Mouse (Mus musculus): ENCODE measurements around the gene Max. TPM values are rescaled to one million over a fixed set of nuclear protein-coding genes. Genes with fewer than 3 reads are reported as not detected.

Max gene
- total RNA-seq, 1 experiment: 40.9 TPM

- no peak for DNase-seq (ENCODE audit: low read depth, low spot score)
- in situ Hi-C loops (cut with MboI; ENCODE audit: low sequenced_read_pairs in 2 of 2, unreplicated experiment in 2 of 2): no loop called here
- no peak for TF ChIP-seq CHD2 (IDR thresholded peaks at IDR 0.05; ENCODE audit: low read depth, low read length)
These were observed 30.0 kb downstream of the Max start for GRCm38 (mm10) chr12:76931739-76932687.

DNA sequence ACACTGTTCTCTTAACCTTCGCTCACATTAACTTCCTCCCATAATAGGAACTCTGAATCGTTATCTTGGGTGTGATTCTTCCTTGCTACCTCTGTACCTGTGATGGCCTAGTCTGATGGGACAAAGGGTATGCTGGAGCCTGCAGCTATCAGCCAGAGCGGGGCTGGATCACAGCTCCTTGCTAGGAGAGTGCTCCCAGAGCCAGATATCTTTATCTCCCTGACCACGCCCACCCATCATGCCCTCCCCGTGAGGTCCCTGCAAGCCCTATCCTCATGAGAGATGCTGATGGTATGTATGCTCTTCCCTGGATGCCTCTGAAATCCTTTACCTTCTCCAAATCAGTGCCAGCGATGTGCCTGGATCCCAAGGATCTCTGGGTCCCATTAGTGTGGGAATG lies 31.8 kb downstream of the Max start:
- in situ Hi-C loops (cut with MboI; ENCODE audit: low sequenced_read_pairs in 2 of 2, unreplicated experiment in 2 of 2): no loop called here

More at GRCm38 (mm10) chr12:76931739-76932687, 30.0 kb downstream of the Max start:
- H3K4me3 ChIP-seq (ENCODE audit: insufficient read depth in 1 of 2, low read depth in 1 of 2, low read length in 2 of 2, poor library complexity in 1 of 2, severe bottlenecking in 1 of 2): no peak overlapping the region
- peaks cover 11% of the 10 kb centered on the region for H3K36me3 ChIP-seq (ENCODE audit: control insufficient read depth, insufficient read depth, low read length, poor library complexity, severe bottlenecking)
- peaks cover 9 to 10% of the 10 kb centered on the region in 2 experiments; a peak in 3 of 4 replicates for H3K4me1 ChIP-seq (ENCODE audit: control insufficient read depth in 2 of 2, insufficient read depth in 2 of 2, low read length in 2 of 2, poor library complexity in 1 of 2)
- H3K9ac ChIP-seq (ENCODE audit: insufficient read depth, low read depth, low read length, poor library complexity, severe bottlenecking): no peak overlapping the region
- no peaks in the 10 kb centered on the region for H3K9me3 ChIP-seq (ENCODE audit: control insufficient read depth, insufficient read depth, low read depth, low read length)
- no peak overlapping the region for H3K27ac ChIP-seq (ENCODE audit: insufficient read depth, low read depth, low read length, poor library complexity, severe bottlenecking)

DNA sequence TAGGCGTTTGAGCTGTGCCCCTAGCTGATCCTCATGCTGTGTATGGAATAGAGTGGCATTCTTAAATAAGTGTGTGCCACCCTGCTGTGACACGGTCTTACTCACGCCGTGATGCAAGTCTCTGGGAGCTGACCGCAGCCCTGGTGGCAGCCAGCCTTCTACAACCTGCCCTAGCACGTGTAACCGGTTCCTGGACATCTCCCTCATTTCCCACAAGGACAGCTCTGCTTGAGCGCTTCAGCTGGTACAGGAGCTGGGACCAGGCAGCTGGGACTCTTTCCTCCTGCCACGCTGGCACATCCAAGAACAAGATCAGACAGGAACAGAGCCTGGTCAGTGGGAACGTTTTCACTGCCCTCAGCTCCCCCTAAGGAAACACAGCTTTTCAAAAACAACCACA lies 34.5 kb downstream of the Max start:
- Histone ChIP-seq H3K4me1 (ENCODE audit: control insufficient read depth in 2 of 2, insufficient read depth in 2 of 2, low read length in 2 of 2, poor library complexity in 1 of 2) (peaks cover 4 to 6% of the 10 kb centered on the region in 2 experiments; a peak in 2 of 4 replicates), H3K9ac (ENCODE audit: insufficient read depth, low read depth, low read length, poor library complexity, severe bottlenecking) (no peak overlapping the region), H3K27ac (ENCODE audit: insufficient read depth, low read depth, low read length, poor library complexity, severe bottlenecking) (no peak overlapping the region), H3K4me3 (ENCODE audit: insufficient read depth in 1 of 2, low read depth in 1 of 2, low read length in 2 of 2, poor library complexity in 1 of 2, severe bottlenecking in 1 of 2) (no peak overlapping the region), H3K36me3 (ENCODE audit: control insufficient read depth, insufficient read depth, low read length, poor library complexity, severe bottlenecking) (peaks cover 2% of the 10 kb centered on the region; the same call in 1 of the 2 replicates), H3K9me3 (ENCODE audit: control insufficient read depth, insufficient read depth, low read depth, low read length) (no peaks in the 10 kb centered on the region)
- TF ChIP-seq HCFC1 (IDR thresholded peaks at IDR 0.05; ENCODE audit: borderline replicate concordance, insufficient read depth, low read length): no peak
- TF ChIP-seq CHD2 (IDR thresholded peaks at IDR 0.05; ENCODE audit: low read depth, low read length): no peak
- no peak for TF ChIP-seq MAFK (IDR thresholded peaks at IDR 0.05; ENCODE audit: insufficient read depth, low read depth, low read length)
- no peak for TF ChIP-seq ZC3H11A (IDR thresholded peaks at IDR 0.05; ENCODE audit: borderline replicate concordance, low read depth, low read length)
- TF ChIP-seq ZNF384 (IDR thresholded peaks at IDR 0.05; ENCODE audit: low read depth, low read length): no peak
- no peak for DNase-seq (ENCODE audit: low read depth, low spot score)
- in situ Hi-C loops (cut with MboI; ENCODE audit: low sequenced_read_pairs in 2 of 2, unreplicated experiment in 2 of 2): no loop called here

More for the DNA sequence above, 31.8 kb downstream of the Max start:
- no peak for DNase-seq (ENCODE audit: low read depth, low spot score)
- peaks cover 2% of the 10 kb centered on the region; the same call in 1 of the 2 replicates for H3K36me3 ChIP-seq (ENCODE audit: control insufficient read depth, insufficient read depth, low read length, poor library complexity, severe bottlenecking)
- H3K9ac ChIP-seq (ENCODE audit: insufficient read depth, low read depth, low read length, poor library complexity, severe bottlenecking): no peak overlapping the region
- H3K4me3 ChIP-seq (ENCODE audit: insufficient read depth in 1 of 2, low read depth in 1 of 2, low read length in 2 of 2, poor library complexity in 1 of 2, severe bottlenecking in 1 of 2): no peak overlapping the region
- H3K9me3 ChIP-seq (ENCODE audit: control insufficient read depth, insufficient read depth, low read depth, low read length): no peaks in the 10 kb centered on the region
- peaks cover 9 to 10% of the 10 kb centered on the region in 2 experiments; a peak in 3 of 4 replicates for H3K4me1 ChIP-seq (ENCODE audit: control insufficient read depth in 2 of 2, insufficient read depth in 2 of 2, low read length in 2 of 2, poor library complexity in 1 of 2)
- TF ChIP-seq MAFK (IDR thresholded peaks at IDR 0.05; ENCODE audit: insufficient read depth, low read depth, low read length): no peak
- TF ChIP-seq CHD2 (IDR thresholded peaks at IDR 0.05; ENCODE audit: low read depth, low read length): no peak
- no peak for TF ChIP-seq ZC3H11A (IDR thresholded peaks at IDR 0.05; ENCODE audit: borderline replicate concordance, low read depth, low read length)
- no peak for TF ChIP-seq HCFC1 (IDR thresholded peaks at IDR 0.05; ENCODE audit: borderline replicate concordance, insufficient read depth, low read length)
- no peak for TF ChIP-seq ZNF384 (IDR thresholded peaks at IDR 0.05; ENCODE audit: low read depth, low read length)
- H3K27ac ChIP-seq (ENCODE audit: insufficient read depth, low read depth, low read length, poor library complexity, severe bottlenecking): no peak overlapping the region

DNA sequence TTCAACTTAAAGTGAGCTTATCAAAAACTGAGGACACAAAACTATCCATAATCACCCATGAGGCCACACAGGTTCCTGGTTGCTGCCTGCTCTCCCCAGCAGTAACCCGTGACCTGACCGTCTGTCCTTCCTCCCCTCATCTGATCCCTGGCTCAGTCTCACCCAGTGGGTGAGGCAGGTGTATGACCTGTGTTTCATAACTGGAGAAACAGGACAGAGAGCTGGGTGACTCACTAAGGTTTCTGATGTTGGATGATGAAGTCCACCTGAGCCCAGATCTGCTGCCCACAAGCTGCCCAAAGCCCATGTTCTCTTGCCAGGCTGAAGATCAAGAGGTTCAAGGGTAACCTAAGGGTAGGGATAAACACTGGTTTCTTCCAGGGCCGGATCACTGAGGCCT lies 35.0 kb downstream of the Max start:
- in situ Hi-C loops (cut with MboI; ENCODE audit: low sequenced_read_pairs in 2 of 2, unreplicated experiment in 2 of 2): no loop called here
- peaks cover 2 to 3% of the 10 kb centered on the region in 2 experiments; a peak in 1 of 4 replicates for H3K4me1 ChIP-seq (ENCODE audit: control insufficient read depth in 2 of 2, insufficient read depth in 2 of 2, low read length in 2 of 2, poor library complexity in 1 of 2)
- no peak for TF ChIP-seq ZNF384 (IDR thresholded peaks at IDR 0.05; ENCODE audit: low read depth, low read length)
- no peak for TF ChIP-seq CHD2 (IDR thresholded peaks at IDR 0.05; ENCODE audit: low read depth, low read length)
- no peak for TF ChIP-seq MAFK (IDR thresholded peaks at IDR 0.05; ENCODE audit: insufficient read depth, low read depth, low read length)
- no peak for TF ChIP-seq ZC3H11A (IDR thresholded peaks at IDR 0.05; ENCODE audit: borderline replicate concordance, low read depth, low read length)
- no peak for TF ChIP-seq HCFC1 (IDR thresholded peaks at IDR 0.05; ENCODE audit: borderline replicate concordance, insufficient read depth, low read length)

More for the DNA sequence above, 35.0 kb downstream of the Max start:
- Histone ChIP-seq H3K9ac (ENCODE audit: insufficient read depth, low read depth, low read length, poor library complexity, severe bottlenecking) (no peak overlapping the region), H3K9me3 (ENCODE audit: control insufficient read depth, insufficient read depth, low read depth, low read length) (no peaks in the 10 kb centered on the region), H3K4me3 (ENCODE audit: insufficient read depth in 1 of 2, low read depth in 1 of 2, low read length in 2 of 2, poor library complexity in 1 of 2, severe bottlenecking in 1 of 2) (no peak overlapping the region), H3K27ac (ENCODE audit: insufficient read depth, low read depth, low read length, poor library complexity, severe bottlenecking) (no peak overlapping the region), H3K36me3 (ENCODE audit: control insufficient read depth, insufficient read depth, low read length, poor library complexity, severe bottlenecking) (no peaks in the 10 kb centered on the region)
- DNase-seq (ENCODE audit: low read depth, low spot score): no peak
